Mouse (Mus musculus): ENCODE data around the gene Kif6. TPM values are rescaled to one million over a fixed set of nuclear protein-coding genes. Genes with fewer than 3 reads are reported as not detected.

Kif6 gene
- total RNA-seq, 2 experiments from 2014 or later, result 2.4 to 4.2 TPM

Other genes with a start within 250 kb of the Kif6 start
- gene Mocs1, start 186.8 kb upstream of the Kif6 start, total RNA-seq (2021), result 10 to 100 TPM; 21.8 to 25.1 TPM
- 10 to 100 TPM; 10.6 to 13.0 TPM for gene Daam2, start 50.8 kb upstream of the Kif6 start, total RNA-seq (2021)

All from heart, postnatal 14 days (tissue).